Mouse (Mus musculus): ENCODE measurements around the gene Gpnmb.

Gpnmb gene

GRCm38 (mm10) chr6:49096933-49097461 lies 60.7 kb downstream of the Gpnmb start:
- peak; percentile 38 for DNase-seq (ENCODE audit: low spot score)

GRCm38 (mm10) chr6:49097596-49098110 lies 61.3 kb downstream of the Gpnmb start:
- DNase-seq (ENCODE audit: low spot score) = no peak

- DNase-seq (ENCODE audit: low spot score) = no peak
Measured at GRCm38 (mm10) chr6:49099086-49099485, 62.7 kb downstream of the Gpnmb start.

- DNase-seq (ENCODE audit: low spot score) = no peak
Measured at GRCm38 (mm10) chr6:49106746-49107500, 70.6 kb downstream of the Gpnmb start.

GRCm38 (mm10) chr6:49109196-49109595 lies 72.8 kb downstream of the Gpnmb start:
- DNase-seq (ENCODE audit: low spot score) = no peak

GRCm38 (mm10) chr6:49113895-49114294 lies 77.5 kb downstream of the Gpnmb start:
- no peak for DNase-seq (ENCODE audit: low spot score)

- DNase-seq (ENCODE audit: low spot score) = no peak
Measured at GRCm38 (mm10) chr6:49114457-49114856, 78.1 kb downstream of the Gpnmb start.

- DNase-seq (ENCODE audit: low spot score) = no peak
Measured at GRCm38 (mm10) chr6:49115550-49115949, 79.2 kb downstream of the Gpnmb start.

GRCm38 (mm10) chr6:49116241-49116640 lies 79.9 kb downstream of the Gpnmb start:
- DNase-seq (ENCODE audit: low spot score) = no peak

- DNase-seq (ENCODE audit: low spot score) = no peak
Measured at GRCm38 (mm10) chr6:49118446-49118845, 82.1 kb downstream of the Gpnmb start.

- DNase-seq (ENCODE audit: low spot score) = no peak
Measured at GRCm38 (mm10) chr6:49119462-49120135, 83.3 kb downstream of the Gpnmb start.

GRCm38 (mm10) chr6:49120370-49120769 lies 84.0 kb downstream of the Gpnmb start:
- DNase-seq (ENCODE audit: low spot score) = no peak
